Mouse (Mus musculus) heart, postnatal 0 days (tissue): ENCODE results near the gene Syn3. TPM values are rescaled to one million over a fixed set of nuclear protein-coding genes. Genes with fewer than 3 reads are reported as not detected.
"Not testable (repeated sequence)": the region's sequence is repeated elsewhere in the genome, so short reads cannot be mapped to it uniquely, and the experiment has no call there.

Experiments used
- ATAC-seq: fragments of 200-750 bp; cut with Nextera tagmentation; 2 replicates; pipeline ENCODE4 v1.8.0; 2017; ENCODE audit warnings: low read depth, moderate number of reproducible peaks, moderate library complexity; ENCODE audit not compliant: insufficient read depth
- DNase-seq: peaks from one replicate; pipeline ENCODE4 v3.0.0-alpha.2; 2016; ENCODE audit warnings: low spot score
- H3K27ac ChIP-seq: fragments of 300-500 bp; sonication (generic); 2 replicates; pipeline ENCODE4 v1.5.1; 2014; ENCODE audit warnings: low read depth, mild to moderate bottlenecking
- H3K27me3 ChIP-seq: fragments of 300-500 bp; sonication (generic); 2 replicates; pipeline ENCODE4 v1.6.1; 2014; ENCODE audit warnings: low read length, mixed read lengths; ENCODE audit not compliant: control insufficient read depth, insufficient read depth
- H3K36me3 ChIP-seq: fragments of 300-500 bp; sonication (generic); replicated peaks from 2 replicates; pipeline ENCODE4 v1.6.1; 2014; ENCODE audit warnings: low read length, mixed read lengths; ENCODE audit not compliant: control insufficient read depth, insufficient read depth
- H3K4me1 ChIP-seq: fragments of 300-500 bp; sonication (generic); 2 replicates; pipeline ENCODE4 v1.6.1; 2014; ENCODE audit warnings: antibody characterized with exemption; ENCODE audit not compliant: control insufficient read depth, insufficient read depth
- H3K4me2 ChIP-seq: fragments of 300-500 bp; sonication (generic); 2 replicates; pipeline ENCODE4 v1.6.1; 2014; ENCODE audit warnings: low read depth, mild to moderate bottlenecking, low read length, moderate library complexity
- H3K4me3 ChIP-seq: fragments of 300-500 bp; sonication (generic); 2 replicates; pipeline ENCODE4 v1.5.1; 2014; ENCODE audit warnings: low read depth, low read length
- H3K9ac ChIP-seq: fragments of 300-500 bp; sonication (generic); replicated peaks from 2 replicates; pipeline ENCODE4 v1.6.1; 2014; ENCODE audit warnings: low read depth, low read length, mixed read lengths
- H3K9me3 ChIP-seq: fragments of 300-500 bp; sonication (generic); replicated peaks from 2 replicates; pipeline ENCODE4 v1.6.1; 2016; ENCODE audit warnings: low read length; ENCODE audit not compliant: control insufficient read depth
- CTCF ChIP-seq: IDR thresholded peaks from 2 replicates; pipeline ENCODE4 v1.5.1; 2016; ENCODE audit warnings: antibody characterized with exemption, control low read depth, low read depth
- EP300 ChIP-seq: IDR thresholded peaks from 2 replicates; pipeline ENCODE4 v1.6.1; 2016; ENCODE audit warnings: antibody characterized with exemption, low read depth
- WGBS: fragments of 180-500 bp; shearing (Covaris S2); extraction: QIAGEN DNeasy Blood & Tissue Kit; methylation state at CpG from one replicate; pipeline ENCODE4 v1.1.7; 2014; 5-methylcytosine and 5-hydroxymethylcytosine counted together
- polyA plus RNA-seq: library from polyadenylated mRNA; unstranded; fragments of >200 nt; fragmentation: Nextera tagmentation; extraction: Ambion mirVana; gene quantifications from 2 replicates; pipeline ENCODE4 v1.2.1, GENCODE M21; 2015
- total RNA-seq: library from RNA; depleted of rRNA; stranded (reverse); fragments of >200 nt; gene quantifications from 2 replicates; pipeline ENCODE4 v1.2.3, GENCODE M21; 2014; ENCODE audit warnings: low replicate concordance

Gene Syn3
- total and polyA plus RNA-seq, 2 experiments from 2014 or later = 0.48 TPM; not detected in 1

DNA sequence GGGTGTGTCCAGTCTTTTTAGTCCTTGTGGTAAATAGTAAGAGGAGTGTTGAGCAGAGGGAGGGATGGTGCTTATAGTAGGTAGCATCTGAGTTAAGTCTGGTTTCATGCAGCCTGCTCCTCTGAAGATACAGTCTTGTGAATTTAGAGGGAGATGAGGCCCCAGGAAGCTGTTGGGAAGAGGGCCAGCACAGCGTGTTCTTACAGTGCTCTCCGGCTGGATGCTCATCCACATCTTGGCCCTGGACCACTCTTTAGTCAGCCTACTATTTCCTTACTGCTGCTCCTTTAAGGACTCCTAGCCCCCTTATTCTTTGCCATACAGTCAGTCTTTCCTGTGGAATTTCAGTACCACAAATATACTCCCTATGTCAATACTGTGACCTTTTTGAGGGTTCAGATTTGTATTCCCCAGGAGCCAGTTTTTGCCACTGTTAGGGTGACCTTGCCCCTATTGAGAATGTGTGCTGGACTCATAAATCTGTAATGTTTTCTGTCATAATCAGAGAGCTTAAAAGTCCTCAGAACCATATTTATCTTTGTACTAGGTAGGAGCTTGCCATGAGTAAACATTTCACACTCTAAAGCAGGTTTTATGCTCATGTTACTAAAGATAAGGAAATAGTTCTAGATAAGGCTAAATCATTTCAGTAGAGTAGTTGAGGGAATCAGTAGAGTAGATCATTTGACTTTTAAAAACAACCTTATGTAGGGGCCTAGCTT, 464.5 kb downstream of the Syn3 start:
- DNase-seq = no peak
- H3K27me3 ChIP-seq = no peaks in the 10 kb centered on the region
- no peaks in the 10 kb centered on the region for H3K4me1 ChIP-seq
- no peak for ATAC-seq
- H3K36me3 ChIP-seq = peaks cover 39% of the 10 kb centered on the region
- H3K4me2 ChIP-seq = no peak overlapping the region
- TF ChIP-seq EP300 (no peak), CTCF (no peak)
- no peak overlapping the region for H3K4me3 ChIP-seq
- 73% methylated on average over 2 of the region's 2 CpGs for WGBS
- no peak overlapping the region for H3K27ac ChIP-seq
- H3K9me3 ChIP-seq = no peaks in the 10 kb centered on the region
- H3K9ac ChIP-seq = no peak overlapping the region

DNA sequence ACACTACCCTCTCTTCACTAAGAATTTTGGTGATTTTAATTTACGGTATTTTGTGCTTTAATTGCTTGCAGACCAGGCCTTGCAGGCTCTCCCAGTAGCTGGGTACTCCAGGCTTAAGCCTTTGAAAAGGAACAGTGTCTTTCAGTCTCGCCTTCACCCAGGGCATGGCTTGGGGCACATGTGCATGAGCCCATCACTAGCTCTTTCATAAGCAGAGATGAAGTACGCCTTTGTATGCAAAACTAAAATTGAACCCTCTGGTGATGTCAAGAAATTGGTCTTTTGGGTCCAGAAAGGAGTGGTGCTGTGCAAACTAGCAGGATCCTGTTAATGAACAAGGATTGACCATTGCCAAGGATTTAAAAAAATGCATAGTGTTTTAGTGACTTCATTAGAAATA, 466.2 kb downstream of the Syn3 start:
- WGBS = 87% methylated on average over 3 of the region's 3 CpGs
- Histone ChIP-seq H3K4me1 (no peaks in the 10 kb centered on the region), H3K9me3 (no peaks in the 10 kb centered on the region), H3K27ac (no peak overlapping the region), H3K4me3 (no peak overlapping the region), H3K4me2 (no peak overlapping the region), H3K27me3 (no peaks in the 10 kb centered on the region), H3K36me3 (peaks cover 29% of the 10 kb centered on the region), H3K9ac (no peak overlapping the region)
- DNase-seq = no peak
- TF ChIP-seq CTCF (no peak), EP300 (no peak)
- no peak for ATAC-seq

DNA sequence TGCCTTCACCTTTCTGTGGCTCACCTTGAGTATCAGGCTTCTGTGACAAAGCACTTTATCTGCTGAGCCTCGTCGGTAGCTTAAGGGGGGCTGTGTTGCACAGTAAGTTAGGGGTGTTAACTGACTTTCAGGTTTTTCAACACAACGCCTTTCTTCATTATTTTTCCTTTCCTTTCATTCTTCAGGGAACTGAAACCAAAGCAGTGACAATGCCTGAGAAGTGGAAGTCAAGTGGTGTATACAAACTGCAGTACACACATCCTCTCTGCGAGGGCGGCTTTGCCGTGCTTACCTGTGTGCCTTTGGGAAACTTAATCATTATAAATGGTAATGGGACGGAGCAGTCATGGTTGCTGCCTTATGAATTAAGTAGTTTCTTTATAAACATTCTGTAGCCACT, 468.0 kb downstream of the Syn3 start:
- DNase-seq = no peak
- 87% methylated on average over 7 of the region's 7 CpGs for WGBS

DNA sequence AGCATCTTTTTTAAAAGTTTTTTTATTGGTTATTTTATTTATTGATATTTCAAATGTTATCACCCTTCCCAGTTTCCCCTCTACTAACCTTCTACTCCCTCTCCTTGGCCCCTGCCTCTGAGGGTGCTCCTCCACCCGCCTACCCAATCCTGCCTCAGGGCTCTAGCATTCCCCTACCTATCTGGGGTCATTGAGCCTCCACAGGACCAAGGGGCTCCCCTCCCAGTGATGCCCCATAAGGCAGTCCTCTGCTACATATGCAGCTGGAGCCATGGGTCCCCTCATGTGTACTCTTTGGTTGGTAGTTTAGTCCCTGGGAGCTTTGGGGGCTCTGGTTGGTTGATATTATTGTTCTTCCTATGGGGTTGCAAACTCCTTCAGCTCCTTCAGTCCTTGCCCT, 471.9 kb downstream of the Syn3 start:
- H3K27me3 ChIP-seq, DNase-seq, H3K9me3 ChIP-seq, H3K27ac ChIP-seq, H3K36me3 ChIP-seq, H3K4me3 ChIP-seq, H3K4me2 ChIP-seq, ATAC-seq, H3K9ac ChIP-seq, H3K4me1 ChIP-seq: not testable (repeated sequence)
- 88% methylated on average over 1 of the region's 1 CpGs for WGBS

More for the DNA sequence above, 468.0 kb downstream of the Syn3 start:
- no peaks in the 10 kb centered on the region for H3K9me3 ChIP-seq
- no peak overlapping the region for H3K4me2 ChIP-seq
- H3K9ac ChIP-seq = no peak overlapping the region
- no peak overlapping the region for H3K4me3 ChIP-seq
- peaks cover 24% of the 10 kb centered on the region for H3K36me3 ChIP-seq
- no peak overlapping the region for H3K27ac ChIP-seq
- no peaks in the 10 kb centered on the region for H3K4me1 ChIP-seq
- no peaks in the 10 kb centered on the region for H3K27me3 ChIP-seq
- TF ChIP-seq CTCF (no peak), EP300 (no peak)
- no peak for ATAC-seq

DNA sequence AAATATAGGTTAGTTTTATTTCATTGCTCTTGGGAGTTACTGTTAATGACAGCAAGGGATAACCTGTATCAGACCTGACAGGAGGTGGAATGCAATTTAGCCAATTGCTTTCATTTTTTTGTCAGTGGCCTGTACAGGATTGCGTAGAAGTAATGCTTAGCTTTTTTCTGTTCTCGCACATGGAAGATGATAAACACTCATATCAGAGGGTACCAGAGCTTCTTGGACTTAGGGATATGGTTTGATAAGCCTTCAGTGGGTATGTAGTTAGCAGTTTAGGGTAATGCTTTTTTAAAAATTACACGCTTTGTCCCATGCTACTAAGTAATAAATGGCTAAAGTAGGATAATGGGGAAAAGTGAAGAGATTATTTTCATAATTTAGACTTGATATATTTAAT, 472.3 kb downstream of the Syn3 start:
- ATAC-seq = no peak
- H3K4me2 ChIP-seq = no peak overlapping the region
- no peak overlapping the region for H3K4me3 ChIP-seq
- DNase-seq = no peak
- H3K9ac ChIP-seq = no peak overlapping the region
- no peaks in the 10 kb centered on the region for H3K4me1 ChIP-seq
- TF ChIP-seq EP300 (no peak), CTCF (no peak)
- 92% methylated on average over 3 of the region's 3 CpGs for WGBS
- H3K27me3 ChIP-seq = no peaks in the 10 kb centered on the region
- peaks cover 7% of the 10 kb centered on the region for H3K36me3 ChIP-seq
- H3K9me3 ChIP-seq = no peaks in the 10 kb centered on the region
- H3K27ac ChIP-seq = no peak overlapping the region

DNA sequence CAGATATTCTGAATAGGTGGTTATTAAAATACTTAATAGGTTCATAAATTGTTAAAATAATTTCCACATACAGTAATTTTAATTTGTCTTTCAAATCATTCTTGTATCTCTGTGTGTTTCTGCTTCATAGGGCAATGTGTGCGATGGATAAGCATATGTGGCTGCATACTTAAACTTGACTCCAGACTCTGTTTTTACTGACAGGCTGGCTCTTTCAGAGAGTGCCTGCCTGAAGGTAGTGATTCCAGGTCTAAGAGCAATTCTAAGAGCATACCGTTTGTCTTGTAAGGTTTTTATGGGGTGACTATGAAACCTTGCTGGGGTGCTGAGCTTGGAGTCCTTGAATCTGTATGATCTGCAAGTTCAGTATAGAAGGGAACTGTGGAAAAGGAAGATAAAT, 472.8 kb downstream of the Syn3 start:
- H3K9me3 ChIP-seq = no peaks in the 10 kb centered on the region
- H3K4me1 ChIP-seq = no peaks in the 10 kb centered on the region
- ATAC-seq (no peak), DNase-seq (no peak)
- H3K4me2 ChIP-seq = no peak overlapping the region
- peaks cover 2% of the 10 kb centered on the region; the same call in 1 of the 2 replicates for H3K36me3 ChIP-seq
- no peaks in the 10 kb centered on the region for H3K27me3 ChIP-seq
- no peak overlapping the region for H3K4me3 ChIP-seq
- H3K9ac ChIP-seq = no peak overlapping the region
- TF ChIP-seq EP300 (no peak), CTCF (no peak)
- WGBS = 81% methylated on average over 2 of the region's 2 CpGs
- no peak overlapping the region for H3K27ac ChIP-seq
